Mouse (Mus musculus) kidney, postnatal 4 days (tissue): ENCODE measurements around the gene Hcn1.

Source experiments
- DNase-seq, 2 experiments: peaks; one replicate each; pipeline ENCODE4 v3.0.0; 2021; ENCODE audit warnings: mixed read lengths in 2 of 2

Gene Hcn1

GRCm38 (mm10) chr13:118028662-118029061 is 426.5 kb downstream of the Hcn1 start:
- no peak for DNase-seq

- no peak for DNase-seq
These were observed 427.5 kb downstream of the Hcn1 start for GRCm38 (mm10) chr13:118029579-118029978.

- no peak for DNase-seq
These were observed 433.5 kb downstream of the Hcn1 start for GRCm38 (mm10) chr13:118035598-118035997.
